Mouse (Mus musculus) right cerebral cortex, postnatal 14 days (tissue): ENCODE measurements around the gene Tbc1d8.
A peak's percentile ranks its signal among the peaks of the same experiment; 100 is the strongest.

ENCODE experiments used
- DNase-seq: peaks from one replicate; pipeline ENCODE4 v3.0.0; 2022

Tbc1d8 gene

DNA sequence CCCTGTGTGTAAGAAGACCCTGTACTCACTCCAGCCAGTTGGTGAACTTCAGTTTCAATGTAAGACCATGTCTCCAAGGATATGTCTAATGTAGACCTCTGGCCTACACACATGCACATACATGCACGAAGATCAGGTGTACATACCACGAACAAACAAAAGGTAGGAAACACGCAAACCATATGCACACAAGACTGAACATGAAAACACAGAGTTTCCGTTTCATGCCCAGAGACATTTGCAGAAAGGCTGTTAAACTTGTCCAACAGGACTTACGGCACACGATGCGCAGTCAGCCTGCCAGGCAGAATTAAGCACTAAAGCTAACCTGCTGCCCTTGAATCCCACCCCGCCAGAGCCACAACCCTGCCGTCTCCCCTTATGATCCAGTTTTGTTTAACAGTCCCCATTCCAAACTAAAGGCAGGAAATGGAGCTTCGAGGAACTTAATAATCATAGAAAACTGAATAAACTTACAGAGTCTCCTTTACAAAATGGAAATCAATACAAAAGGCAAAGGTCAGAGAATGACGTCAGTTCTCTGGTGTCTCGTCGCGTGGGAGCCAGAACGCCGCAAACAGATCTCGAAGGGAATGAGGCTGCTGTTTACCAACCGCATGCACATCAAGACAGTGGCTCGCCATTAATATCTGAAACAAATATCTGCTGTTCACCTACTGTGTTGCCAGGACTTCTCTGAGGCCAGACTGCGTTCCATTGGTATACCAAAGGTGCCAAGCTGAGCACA lies 33.1 kb downstream of the Tbc1d8 start:
- no peak for DNase-seq

GRCm38 (mm10) chr1:39443764-39444163 lies 34.8 kb downstream of the Tbc1d8 start:
- no peak for DNase-seq

- DNase-seq: peak; percentile 29
These were observed 36.9 kb downstream of the Tbc1d8 start for GRCm38 (mm10) chr1:39441686-39442085.

GRCm38 (mm10) chr1:39439661-39440548 lies 38.6 kb downstream of the Tbc1d8 start:
- DNase-seq: no peak

DNA sequence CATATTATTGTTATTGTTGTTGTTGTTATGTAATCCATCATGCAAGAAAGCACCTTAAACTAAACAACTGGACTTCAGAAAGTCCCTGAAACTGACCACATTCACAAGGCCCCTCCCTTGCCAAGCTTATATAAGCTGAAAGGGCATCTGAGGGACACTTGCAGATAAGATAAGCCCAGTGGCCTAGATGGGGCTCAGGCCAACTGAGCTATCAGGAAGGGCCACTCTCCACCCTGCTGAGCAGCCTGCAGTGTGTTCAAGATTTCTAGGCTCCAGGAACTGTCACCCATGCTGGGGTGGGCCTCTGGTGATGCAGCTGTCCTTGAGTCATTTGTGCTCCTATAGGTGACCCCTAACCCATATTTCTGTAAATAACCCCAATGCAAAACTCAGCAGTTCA lies 39.9 kb downstream of the Tbc1d8 start:
- DNase-seq: no peak

- DNase-seq: no peak
These were observed 44.3 kb downstream of the Tbc1d8 start for GRCm38 (mm10) chr1:39434264-39434663.

DNA sequence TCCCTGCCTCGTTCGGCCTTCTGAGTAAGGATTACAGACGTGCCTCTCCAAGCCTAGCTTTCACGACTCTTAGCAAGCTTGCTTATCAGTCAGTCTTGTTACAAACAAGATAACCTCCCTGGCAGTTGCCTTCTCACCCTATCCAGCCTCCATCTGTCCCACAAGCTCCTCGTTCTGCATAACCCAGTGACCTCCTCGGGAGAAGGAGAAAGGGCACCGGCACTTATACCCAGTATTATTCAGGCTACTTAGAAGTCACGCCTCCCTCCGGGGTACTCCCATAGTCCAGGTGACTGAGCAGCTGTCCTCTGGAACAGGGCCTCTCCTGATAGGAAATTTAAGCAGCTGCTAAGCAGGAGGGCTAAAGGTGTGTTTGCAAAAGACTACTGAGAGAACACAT lies 48.5 kb downstream of the Tbc1d8 start:
- DNase-seq: no peak

- no peak for DNase-seq
These were observed 49.5 kb downstream of the Tbc1d8 start for GRCm38 (mm10) chr1:39429015-39429414.

GRCm38 (mm10) chr1:39428280-39428679 lies 50.3 kb downstream of the Tbc1d8 start:
- DNase-seq: no peak

GRCm38 (mm10) chr1:39425497-39425896 lies 53.1 kb downstream of the Tbc1d8 start:
- DNase-seq: no peak

DNA sequence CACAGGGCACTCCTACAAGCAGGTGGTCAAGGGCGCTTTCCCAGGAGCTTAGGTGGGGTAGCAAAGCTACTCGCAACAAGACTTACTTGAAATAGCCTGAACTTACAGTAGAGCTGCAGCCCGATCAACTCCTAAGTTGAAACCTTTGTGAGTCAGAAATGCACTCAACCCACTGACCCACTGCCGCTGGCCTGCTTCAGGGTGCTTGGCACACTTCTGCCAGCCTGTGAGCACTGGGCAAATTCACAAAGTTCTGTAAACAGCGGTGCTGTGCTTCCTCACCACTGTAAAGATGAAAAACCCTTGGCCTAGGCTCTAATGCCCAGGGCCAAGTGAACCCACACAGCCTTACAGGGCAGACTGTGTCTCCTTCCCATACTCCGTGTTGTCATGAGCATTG lies 57.6 kb downstream of the Tbc1d8 start:
- no peak for DNase-seq

GRCm38 (mm10) chr1:39418852-39419251 lies 59.7 kb downstream of the Tbc1d8 start:
- no peak for DNase-seq

GRCm38 (mm10) chr1:39417817-39418216 lies 60.7 kb downstream of the Tbc1d8 start:
- DNase-seq: peak; percentile 33

DNA sequence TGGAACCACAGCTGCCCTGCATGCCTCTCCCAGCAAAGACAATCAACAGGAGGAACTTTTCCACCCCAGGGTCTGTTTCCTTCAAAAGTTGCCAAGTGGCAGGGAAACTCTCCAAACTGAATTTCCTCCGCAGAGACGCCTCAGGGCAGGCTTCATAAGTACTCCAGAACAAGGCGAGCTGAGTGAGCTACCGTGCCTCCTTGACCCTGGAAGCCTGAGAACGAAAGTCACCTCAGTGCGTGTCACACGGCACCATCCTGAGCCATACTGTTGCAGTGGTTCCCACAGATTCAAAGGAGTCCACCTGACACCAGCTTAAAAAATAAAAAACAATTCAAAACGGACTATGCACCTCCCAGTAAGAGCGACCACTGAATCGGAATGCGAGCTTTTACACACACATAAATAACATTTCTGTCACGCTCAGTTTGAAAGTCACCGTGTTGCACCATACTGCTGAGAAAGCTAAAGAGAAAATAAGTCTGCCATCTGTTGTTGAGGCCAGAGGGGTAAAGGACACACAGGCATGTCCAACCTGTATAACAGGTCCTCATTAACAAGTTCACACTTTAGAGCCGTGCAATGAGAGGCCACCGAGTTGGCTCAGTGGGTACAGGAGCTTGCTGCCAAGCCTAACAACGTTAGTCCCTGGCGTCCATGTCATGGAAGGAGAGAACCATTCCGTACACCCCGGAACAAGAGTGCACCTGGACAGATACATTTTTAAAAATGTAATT lies 68.3 kb downstream of the Tbc1d8 start:
- DNase-seq: no peak

- DNase-seq: no peak
These were observed 69.9 kb downstream of the Tbc1d8 start for GRCm38 (mm10) chr1:39408668-39409067.

DNA sequence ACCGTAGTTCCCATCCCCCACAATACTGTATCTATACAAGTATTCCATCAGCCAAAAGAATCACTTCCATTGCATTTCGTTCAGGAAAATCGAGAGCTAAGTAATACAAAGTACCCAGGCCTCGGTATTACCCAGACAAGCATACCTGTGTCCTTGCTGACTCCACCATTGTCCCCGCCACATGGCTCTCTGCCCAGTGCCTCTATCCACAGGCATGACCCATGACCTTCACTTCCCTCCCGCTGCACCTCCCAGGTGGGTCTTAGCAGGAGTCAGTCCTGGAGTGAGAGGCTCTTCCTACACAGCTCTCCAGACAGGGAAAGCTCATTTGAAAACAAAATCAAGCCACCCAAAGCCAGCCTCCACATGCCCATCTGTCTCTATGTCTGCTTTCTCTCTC lies 70.4 kb downstream of the Tbc1d8 start:
- no peak for DNase-seq

- no peak for DNase-seq
These were observed 71.4 kb downstream of the Tbc1d8 start for GRCm38 (mm10) chr1:39407108-39407507.

DNA sequence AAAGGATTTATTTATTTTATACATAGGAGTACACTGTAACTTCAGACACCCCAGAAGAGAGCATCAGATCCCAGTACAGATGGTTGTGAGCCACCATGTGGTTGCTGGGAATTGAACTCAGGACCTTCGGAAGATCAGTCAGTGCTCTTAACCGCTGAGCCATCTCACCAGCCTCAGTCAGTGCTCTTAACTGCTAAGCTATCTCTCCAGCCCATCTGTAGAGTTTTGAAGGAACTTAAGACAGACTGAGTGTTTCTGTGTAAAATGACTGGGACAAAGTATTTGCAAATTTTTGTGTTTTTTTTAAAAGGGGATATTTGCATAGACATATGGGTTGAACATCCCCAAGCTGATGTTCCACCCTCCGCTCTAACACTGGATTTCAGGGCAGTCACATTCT lies 78.4 kb downstream of the Tbc1d8 start:
- DNase-seq: no peak

DNA sequence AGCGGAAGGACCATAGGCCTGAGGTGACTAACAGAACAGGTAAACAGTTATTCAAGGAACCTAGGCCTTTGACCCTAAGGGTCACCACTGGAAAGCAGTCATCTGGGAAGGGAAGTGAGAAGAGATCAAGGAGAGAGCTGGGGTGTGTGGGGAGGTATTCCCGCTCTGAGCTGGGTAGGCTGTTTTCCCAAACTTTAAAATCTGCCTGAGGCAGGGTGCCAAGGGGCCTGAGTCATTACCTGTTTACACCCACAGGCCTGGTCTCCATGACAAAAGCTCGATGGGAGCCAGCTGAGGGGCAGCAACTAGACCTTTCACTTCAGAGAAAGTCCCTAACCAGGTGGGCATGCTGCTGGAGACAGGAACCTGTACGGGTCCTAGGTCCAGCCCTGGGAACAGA lies 79.3 kb downstream of the Tbc1d8 start:
- no peak for DNase-seq

DNA sequence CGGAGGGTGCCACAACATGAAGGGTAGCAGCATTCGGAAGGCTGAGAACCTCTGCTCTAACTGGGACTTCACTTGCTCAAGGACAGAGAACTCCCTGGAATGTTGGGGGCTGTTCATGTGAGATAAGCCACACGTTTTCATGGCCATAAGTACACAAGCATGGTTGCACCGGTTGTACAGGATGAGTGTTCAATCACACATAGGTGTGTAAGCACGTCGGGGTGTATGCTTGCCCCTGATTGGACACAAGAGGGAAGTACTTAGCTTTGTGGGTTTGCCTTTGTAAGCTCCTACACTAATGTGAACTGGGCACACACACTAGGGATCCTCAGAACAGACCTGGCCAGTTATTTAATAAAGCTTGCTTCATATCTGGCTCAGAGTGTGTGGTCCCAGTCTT lies 80.3 kb downstream of the Tbc1d8 start:
- DNase-seq: no peak

GRCm38 (mm10) chr1:39396347-39396746 lies 82.2 kb downstream of the Tbc1d8 start:
- no peak for DNase-seq

GRCm38 (mm10) chr1:39394650-39395049 lies 83.9 kb downstream of the Tbc1d8 start:
- DNase-seq: no peak

- DNase-seq: no peak
These were observed 84.5 kb downstream of the Tbc1d8 start for GRCm38 (mm10) chr1:39394096-39394495.
